Mouse (Mus musculus) spleen, adult 2 months (tissue): ENCODE results near the gene Mapt.

ENCODE experiments used
- CTCF ChIP-seq: fragments of 200-500 bp; IDR thresholded peaks from 2 replicates; pipeline ENCODE4 v1.5.1; 2011; ENCODE audit warnings: mild to moderate bottlenecking, inconsistent platforms; ENCODE audit not compliant: insufficient read depth, insufficient read length, insufficient replicate concordance; ENCODE audit errors: extremely low read depth
- POLR2A ChIP-seq: fragments of 200-500 bp; IDR thresholded peaks from 2 replicates; pipeline ENCODE4 v1.6.1; 2011; ENCODE audit warnings: low read depth, low read length, inconsistent platforms

DNA sequence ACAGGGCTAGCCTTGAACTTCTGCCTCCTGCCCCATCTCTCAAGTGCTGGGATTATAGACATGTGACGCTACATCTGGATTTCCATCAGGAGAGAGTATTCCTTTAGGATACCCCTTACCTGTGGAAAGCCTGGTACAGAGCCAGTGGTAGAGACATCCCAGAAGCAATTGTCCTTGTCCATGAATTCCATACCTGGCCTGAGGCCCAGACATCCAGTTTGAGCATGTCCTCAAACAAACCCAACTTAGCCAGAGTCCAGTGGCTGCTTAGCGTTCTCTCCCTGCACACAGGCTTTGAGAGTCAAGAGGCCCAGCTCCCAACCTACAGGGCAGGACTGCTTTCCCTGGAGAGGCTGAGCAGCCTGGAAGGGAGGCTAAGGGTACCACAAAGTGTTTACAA lies 25.0 kb downstream of the Mapt start:
- TF ChIP-seq CTCF = no peak
- TF ChIP-seq POLR2A = no peak
